Mouse (Mus musculus): ENCODE measurements around the gene Ssb.
"Not testable (repeated sequence)": the region's sequence is repeated elsewhere in the genome, so short reads cannot be mapped to it uniquely, and the experiment has no call there.

Ssb gene

DNA sequence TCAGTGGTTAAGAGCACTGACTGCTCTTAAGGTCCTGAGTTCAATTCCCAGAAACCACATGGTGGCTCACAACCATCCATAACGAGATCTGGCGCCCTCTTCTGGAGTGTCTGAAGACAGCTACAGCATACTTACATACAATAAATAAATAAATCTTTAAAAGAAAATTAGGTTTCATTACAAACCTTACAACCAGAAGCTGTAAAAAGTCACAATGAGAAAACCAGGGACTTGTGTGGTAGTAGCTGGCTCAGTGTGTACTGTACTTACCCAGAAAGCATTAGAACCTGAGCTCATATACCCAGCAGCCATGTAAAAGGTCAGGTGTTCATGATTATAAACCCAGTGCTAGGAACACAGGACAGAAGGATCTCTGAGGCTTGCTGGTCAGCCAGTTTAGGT lies 22.6 kb downstream of the Ssb start:
- no peak for DNase-seq

DNA sequence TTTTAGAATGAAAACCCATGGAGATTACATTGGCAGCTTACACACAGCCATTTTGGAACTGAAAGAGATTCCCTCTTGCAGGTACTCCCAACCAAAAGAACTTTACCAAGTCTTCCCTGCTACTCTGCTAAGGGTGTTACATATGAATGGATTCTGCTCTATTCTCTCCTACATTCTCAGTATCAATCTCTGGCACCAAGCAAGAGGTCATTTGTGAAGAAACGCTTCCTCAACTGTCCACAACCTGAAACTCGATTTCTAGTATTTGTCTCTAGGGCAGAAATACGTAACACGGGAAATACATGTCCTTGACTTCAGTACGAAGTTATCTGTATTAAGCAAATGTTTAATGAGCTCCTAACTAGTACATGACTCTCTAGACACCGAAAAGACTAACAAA lies 23.2 kb downstream of the Ssb start:
- no peak for DNase-seq

DNA sequence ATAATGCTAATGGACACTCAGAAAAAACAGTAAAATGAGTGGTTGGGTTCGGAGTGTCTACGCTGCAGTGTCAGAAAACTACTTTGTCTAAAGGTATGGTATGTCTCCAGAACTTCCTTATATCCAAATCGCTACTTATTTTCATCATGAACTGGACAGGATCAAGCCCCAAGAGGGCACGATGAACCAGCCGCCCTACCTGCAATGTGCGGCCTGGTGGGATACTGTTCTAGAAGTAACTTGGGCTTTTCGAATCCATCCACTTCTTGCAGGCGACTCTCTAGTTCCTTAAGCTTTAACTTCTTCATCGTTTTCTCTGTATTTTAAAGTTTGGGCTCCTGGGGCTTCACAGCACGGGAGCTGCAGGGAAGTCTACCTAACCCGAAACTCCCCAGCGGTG lies 23.7 kb downstream of the Ssb start:
- DNase-seq: no peak

DNA sequence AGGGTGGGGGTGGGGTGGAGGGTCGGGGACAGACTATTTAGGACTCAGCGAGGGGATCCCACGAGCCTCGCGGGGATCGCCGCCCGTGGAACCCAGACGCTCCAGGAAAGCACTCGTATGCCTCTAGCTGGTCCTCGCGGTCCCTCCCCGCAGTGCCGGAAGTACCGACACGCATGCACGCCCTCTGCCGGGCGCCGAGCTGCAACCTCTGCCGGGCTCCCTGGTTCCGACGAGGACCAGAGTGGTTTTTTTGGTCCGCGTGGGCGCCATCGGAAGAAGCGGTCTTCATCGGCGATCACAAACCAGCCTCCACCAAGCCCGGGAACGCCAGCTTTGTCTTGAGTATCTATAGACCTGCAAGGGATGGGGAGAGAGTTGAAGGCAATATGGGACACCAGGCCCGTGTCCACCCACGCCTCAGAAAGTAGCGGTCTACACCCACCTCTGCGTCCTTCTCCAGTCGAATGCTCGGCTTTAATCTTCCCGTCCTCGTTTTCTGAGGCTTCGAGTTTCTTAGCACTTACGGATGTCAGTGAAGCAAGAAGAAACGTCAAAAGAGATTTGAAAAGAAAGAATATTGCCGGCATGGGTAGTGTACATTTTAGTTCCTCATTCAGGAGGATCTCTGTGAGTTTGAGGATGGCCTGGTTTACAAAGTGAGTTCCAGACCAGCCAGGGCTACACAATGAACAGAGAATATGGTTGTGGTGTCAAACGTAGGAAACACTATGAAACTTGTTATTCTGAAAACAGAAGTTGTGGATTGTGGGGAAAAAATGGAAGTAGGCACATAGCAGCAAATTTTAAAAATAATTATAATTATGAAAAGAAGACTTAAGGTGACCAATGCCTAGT lies 24.3 kb downstream of the Ssb start, which contains the start of gene Mettl5:
Mettl5 (minus strand) TSS at position 165 of the 855 bp plus-strand sequence.
- peak; percentile 95 for DNase-seq

DNA sequence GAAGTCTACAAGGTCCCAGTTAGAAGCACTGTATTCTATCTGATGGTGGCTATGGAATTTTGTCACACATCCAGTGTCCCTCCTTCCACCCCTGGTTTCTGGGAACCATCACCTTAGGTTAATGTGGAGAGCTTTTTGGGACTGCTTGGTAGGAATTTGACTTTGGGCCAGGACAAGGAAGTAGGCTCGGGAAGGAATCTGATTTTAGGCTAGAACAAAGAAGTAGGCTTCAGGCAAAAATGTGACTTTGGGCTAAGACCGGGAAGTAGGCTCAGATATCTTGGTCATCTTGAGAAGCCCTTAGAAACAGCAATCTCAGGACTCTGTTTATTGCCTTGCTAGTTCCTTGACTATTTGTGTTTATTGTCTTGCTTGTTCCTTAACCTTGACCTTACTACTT lies 27.6 kb downstream of the Ssb start:
- no peak for DNase-seq

DNA sequence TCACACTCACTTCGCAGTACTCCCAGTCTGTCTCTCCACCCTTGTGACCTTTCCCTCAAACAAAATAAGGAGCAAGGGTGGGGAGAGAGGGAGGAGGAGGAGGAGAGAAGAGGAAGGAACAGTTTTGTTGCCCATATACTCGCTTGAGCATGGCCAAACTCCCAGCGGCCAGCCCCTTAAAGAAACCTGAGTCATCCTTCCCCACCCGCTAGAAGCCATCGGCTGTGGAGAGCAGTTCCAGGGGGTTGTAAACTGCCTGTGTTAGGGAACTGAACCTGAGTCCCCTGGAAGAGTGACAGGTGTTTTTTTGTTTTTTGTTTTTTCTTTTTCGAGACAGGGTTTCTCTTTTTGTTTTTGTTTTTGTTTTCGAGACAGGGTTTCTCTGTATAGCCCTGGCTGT lies 29.5 kb downstream of the Ssb start:
- DNase-seq: no peak

DNA sequence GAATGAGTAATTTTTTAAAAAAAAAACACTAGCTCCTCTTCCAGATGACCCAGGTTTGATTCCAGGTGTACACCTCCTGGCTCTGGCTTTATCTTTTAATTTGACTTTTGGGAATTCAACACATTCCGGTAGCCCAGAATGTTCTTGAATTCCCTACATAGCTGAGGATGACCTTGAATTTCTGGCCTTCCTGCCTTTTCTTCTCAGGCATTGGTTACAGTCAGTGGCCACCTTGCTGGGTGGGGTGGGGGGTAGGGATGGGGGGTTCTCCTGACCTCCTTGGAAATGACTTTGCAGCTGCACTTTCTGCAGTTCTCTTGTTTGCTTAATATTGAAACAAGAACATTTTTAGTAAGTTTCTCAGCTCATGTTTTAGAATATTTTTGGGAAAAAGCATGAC lies 31.8 kb downstream of the Ssb start:
- no peak for DNase-seq

DNA sequence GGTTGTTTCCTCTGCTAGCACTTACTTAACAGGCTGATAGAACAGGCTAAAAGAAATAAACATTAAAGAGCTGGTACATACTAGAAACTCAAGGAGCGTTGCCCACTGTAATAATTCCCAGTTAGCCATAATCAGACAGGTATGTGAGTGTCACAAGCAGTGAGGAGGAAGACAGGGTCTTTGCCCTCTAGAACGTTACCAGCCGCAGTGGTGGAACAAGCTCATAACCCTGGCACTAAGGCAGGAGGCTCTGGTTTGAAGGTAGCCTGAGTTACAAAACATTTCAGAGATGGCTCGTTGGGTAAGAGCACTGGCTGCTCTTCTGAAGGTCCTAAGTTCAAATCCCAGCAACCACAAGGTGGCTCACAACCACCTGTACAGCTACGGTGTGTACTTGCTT lies 32.5 kb downstream of the Ssb start:
- no peak for DNase-seq

DNA sequence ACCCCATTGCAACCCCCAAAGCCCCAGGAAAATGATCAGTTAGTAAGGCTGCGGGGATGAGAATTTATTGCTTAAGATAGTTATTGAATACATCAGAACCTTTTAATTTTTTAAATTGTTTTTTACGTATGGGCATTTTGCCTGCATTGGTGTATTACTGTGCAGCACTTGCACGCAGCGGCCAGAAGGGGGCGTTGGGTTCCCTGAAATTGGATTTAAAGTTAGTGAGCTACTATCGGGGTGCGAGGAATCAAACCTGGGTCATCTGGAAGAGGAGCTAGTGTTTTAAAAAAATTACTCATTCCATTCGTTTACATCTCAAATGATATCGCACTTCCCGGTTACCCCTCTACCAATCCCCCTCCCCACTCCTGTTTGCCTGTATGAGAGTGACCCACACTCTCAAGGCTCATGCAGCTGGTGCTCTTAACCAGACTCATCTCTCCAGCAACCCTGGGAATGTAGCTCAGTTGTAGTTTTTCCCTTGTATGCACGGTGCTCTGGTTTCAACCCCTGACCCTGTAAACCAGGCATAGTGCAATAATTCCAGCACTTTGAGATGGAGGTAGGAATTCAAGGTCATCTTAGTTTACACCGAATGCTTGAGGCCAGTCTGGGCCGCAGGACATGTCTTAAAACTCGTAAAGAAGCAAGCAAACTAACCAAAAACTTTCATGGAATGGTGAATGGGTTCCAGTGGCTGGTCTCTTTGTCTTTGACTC lies 34.3 kb downstream of the Ssb start:
- DNase-seq: no peak

DNA sequence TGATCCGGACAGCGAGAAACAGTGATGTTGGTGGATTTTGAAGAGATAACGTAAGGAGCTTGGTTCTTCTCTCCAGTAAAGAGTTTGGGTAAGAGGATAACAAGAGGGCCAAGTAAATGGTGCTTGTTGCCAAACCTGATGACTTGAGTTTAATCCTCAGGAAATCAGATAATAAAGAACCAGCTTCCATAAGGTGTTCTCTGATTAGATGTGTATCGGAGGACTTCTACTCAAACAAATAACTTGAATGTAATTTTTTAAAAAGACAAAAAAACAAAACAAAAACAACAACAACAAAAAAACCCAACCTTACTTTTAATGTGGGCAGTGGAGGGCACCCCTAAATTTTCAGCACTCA lies 34.8 kb downstream of the Ssb start:
- DNase-seq: no peak

DNA sequence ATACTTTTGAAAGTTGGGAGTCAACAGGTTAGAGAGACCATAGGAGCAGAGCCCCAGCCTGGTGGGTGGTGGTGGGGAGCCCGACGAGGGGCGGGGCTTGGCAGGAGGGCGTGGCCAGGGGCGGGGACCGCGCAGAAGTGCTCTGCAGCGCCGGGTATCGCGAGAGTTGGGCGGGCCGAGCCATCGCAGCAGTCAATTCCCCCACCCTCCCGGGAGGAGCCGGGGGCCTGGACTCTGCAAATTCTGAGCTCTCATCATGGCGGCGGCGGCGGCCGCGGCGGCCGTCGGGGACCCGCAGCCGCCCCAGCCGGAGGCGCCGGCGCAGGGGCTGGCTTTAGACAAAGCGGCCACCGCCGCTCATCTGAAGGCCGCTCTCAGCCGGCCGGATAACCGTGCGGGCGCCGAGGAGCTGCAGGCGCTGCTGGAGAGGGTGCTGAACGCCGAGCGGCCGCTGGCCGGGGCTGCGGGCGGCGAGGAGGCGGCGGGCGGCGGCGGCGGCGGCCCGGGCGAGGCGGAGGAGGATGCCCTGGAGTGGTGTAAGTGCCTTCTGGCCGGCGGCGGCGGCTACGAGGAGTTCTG lies 35.8 kb downstream of the Ssb start, which contains the start of gene Ubr3:
Ubr3 (plus strand) TSS at position 208 of the 579 bp plus-strand sequence.
- peak; percentile 98 for DNase-seq

DNA sequence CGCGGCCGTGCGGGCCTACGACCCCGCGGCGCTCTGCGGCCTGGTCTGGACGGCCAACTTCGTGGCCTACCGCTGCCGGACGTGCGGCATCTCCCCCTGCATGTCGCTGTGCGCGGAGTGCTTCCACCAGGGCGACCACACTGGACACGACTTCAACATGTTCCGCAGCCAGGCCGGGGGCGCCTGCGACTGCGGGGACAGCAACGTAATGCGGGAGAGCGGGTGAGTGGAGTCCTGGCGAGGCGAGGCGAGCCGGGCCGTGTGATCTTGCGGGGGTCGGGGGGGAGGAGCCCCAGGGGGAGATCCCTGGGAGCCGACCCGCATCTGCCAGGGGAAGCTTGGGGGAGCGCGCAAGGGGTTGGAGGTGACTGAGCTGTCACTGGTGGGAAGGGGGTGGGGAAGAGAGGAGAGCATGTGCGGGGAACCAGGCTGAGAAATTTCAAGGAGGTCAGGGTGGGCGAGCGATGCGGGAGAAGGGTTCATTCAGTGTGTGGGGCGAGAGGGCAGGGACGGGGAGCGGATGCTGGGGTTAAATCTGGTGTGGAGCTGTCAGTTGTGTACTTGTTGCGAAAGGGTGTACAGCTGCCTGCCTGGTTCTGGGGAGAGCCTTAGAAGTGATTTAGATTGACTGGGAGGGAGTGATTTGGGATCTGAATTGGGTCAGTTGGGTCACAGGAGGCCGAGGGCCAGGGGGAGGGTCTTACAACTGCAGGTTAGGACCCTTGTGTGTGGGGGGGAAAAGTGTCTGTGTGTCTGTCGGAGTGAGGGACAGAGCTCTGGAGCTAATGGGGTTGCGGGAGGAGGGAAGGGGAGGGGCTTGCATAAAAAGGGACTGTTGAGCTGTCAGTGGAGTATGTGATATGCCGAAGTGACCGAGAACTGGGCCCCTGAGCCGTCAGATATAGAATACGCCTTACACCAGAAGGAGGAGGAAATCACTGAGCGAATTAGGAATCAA lies 36.5 kb downstream of the Ssb start:
- peak; percentile 66 for DNase-seq

DNA sequence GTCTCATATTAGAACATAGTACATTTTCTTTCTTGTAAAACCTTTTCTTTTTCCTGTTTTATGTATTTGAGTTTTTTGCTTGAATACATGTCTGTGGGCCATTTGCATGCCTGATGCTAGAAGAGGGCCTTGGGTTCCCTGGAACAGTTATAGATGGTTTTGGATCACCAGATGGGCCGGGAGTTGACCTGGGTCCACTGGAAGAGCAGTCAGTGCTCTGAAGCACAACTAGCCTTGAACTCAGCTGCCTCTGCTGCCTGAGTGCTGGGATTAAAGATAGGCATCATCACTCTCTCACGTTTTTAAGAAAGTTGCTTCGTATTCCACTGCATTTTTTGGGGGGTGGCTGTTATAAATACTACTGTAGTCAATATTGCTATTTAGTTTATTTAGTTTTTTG lies 42.2 kb downstream of the Ssb start:
- DNase-seq: no peak

DNA sequence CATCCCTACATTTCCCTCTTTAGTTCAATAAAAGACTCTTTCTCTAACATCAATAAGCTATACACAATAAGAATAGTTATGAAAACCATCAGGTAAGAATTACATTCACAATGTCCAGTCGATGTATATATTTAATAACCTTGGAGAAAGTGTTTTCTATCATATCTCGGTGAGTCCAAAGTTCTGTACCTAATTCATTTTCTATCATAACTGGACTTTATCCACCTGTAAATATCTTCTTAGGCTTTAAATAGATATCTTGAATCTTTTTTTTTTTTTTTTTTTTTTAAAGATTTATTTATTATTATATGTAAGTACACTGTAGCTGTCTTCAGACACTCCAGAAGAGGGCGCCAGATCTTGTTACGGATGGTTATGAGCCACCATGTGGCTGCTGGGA lies 46.0 kb downstream of the Ssb start:
- not testable (repeated sequence) for DNase-seq

DNA sequence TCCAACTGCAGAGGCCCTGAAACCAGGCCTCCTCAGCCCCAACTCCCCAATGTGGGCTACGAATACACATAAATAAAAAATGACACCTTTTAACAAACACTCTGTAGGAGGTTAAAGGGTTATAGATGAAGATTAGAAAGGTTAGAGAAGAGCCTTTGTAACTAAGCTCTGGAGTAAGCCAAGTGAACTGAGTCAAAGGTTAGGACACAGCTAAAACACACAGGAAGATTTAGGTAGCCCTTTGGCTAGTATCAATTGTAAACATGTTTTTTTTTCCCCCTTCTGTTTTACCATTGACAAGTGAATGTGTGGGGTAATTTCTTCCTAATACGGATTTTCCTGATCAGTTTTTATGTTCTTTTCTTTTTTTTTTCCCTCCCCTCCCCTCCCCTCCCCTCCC lies 51.4 kb downstream of the Ssb start:
- DNase-seq: no peak

DNA sequence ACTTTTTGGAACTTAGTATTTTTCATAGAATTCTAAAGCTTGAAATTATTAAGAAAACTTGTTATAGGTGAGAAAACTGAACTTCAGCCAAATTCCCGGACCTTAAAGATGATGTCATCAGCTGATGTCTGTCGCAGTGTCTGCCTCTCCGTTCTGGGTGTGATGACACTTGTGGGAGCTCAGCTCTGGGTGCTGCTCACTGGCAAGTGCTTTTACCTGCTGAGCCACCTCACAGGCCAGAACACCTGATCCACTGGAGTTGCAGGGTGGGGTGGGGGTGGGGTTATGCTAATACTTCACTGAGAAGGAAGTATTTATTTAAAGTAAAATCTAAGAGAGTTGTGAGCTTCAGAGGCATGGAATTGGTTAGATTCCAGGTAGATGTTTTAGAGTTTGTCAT lies 55.9 kb downstream of the Ssb start:
- no peak for DNase-seq
